Mouse (Mus musculus) liver, embryonic 11.5 days (tissue): Measurements from ENCODE around the gene Nphs1. TPM values are rescaled to one million over a fixed set of nuclear protein-coding genes. Genes with fewer than 3 reads are reported as not detected.

Source experiments
- ATAC-seq: fragments of 200-750 bp; cut with Nextera tagmentation; replicated peaks from 2 replicates; pipeline ENCODE4 v1.8.0; 2017; ENCODE audit warnings: moderate number of reproducible peaks, mild to moderate bottlenecking, moderate TSS enrichment, moderate library complexity; ENCODE audit not compliant: low FRiP score
- DNase-seq: peaks from one replicate; pipeline ENCODE4 v3.0.0-alpha.2; 2017; ENCODE audit warnings: low spot score
- H3K27ac ChIP-seq: fragments of 300-500 bp; sonication (generic); 2 replicates; pipeline ENCODE4 v1.5.1; 2014; ENCODE audit warnings: mild to moderate bottlenecking, low read depth, low read length, control low read depth
- H3K27me3 ChIP-seq: fragments of 300-500 bp; sonication (generic); replicated peaks from 2 replicates; pipeline ENCODE4 v1.6.1; 2014; ENCODE audit warnings: low read length, mixed read lengths; ENCODE audit not compliant: control insufficient read depth, insufficient read depth
- H3K36me3 ChIP-seq: fragments of 300-500 bp; sonication (generic); 2 replicates; pipeline ENCODE4 v1.6.1; 2014; ENCODE audit warnings: mild to moderate bottlenecking, low read length, moderate library complexity, mixed read lengths; ENCODE audit not compliant: control insufficient read depth, insufficient read depth
- H3K4me1 ChIP-seq: fragments of 300-500 bp; sonication (generic); replicated peaks from 2 replicates; pipeline ENCODE4 v1.6.1; 2014; ENCODE audit warnings: low read length, mixed read lengths; ENCODE audit not compliant: control insufficient read depth, insufficient read depth
- H3K4me2 ChIP-seq: fragments of 300-500 bp; sonication (generic); 2 replicates; pipeline ENCODE4 v1.6.1; 2014; ENCODE audit warnings: mild to moderate bottlenecking, control low read depth, moderate library complexity
- H3K4me3 ChIP-seq: fragments of 300-500 bp; sonication (generic); 2 replicates; pipeline ENCODE4 v1.5.1; 2014; ENCODE audit warnings: low read depth, low read length, control low read depth
- H3K9ac ChIP-seq: fragments of 300-500 bp; sonication (generic); 2 replicates; pipeline ENCODE4 v1.6.1; 2014; ENCODE audit warnings: low read depth, low read length, control low read depth
- H3K9me3 ChIP-seq: fragments of 300-500 bp; sonication (generic); 2 replicates; pipeline ENCODE4 v1.6.1; 2016; ENCODE audit warnings: low read length, inconsistent platforms, mixed read lengths; ENCODE audit not compliant: control insufficient read depth
- whole genome bisulfite sequencing: fragments of 180-500 bp; shearing (Covaris S2); extraction: QIAGEN DNeasy Blood & Tissue Kit; methylation state at CpG from one replicate; pipeline ENCODE4 v1.1.7; 2014; 5-methylcytosine and 5-hydroxymethylcytosine counted together
- polyA plus RNA-seq: library from polyadenylated mRNA; unstranded; fragments of >200 nt; fragmentation: Nextera tagmentation; extraction: Ambion mirVana; gene quantifications from 2 replicates; pipeline ENCODE4 v1.2.1, GENCODE M21; 2014

The Nphs1 gene
- polyA plus RNA-seq, 1 experiment from 2014 or later, result 0.27 TPM

GRCm38 (mm10) chr7:30434238-30434637 is 23.9 kb upstream of the Nphs1 start:
- Histone ChIP-seq H3K9ac (no peak overlapping the region), H3K27me3 (peaks cover 10% of the 10 kb centered on the region), H3K36me3 (no peaks in the 10 kb centered on the region), H3K9me3 (no peaks in the 10 kb centered on the region), H3K4me3 (no peak overlapping the region), H3K27ac (no peak overlapping the region), H3K4me2 (no peak overlapping the region), H3K4me1 (no peaks in the 10 kb centered on the region)
- DNase-seq (no peak), ATAC-seq (no peak)
- 2% methylated on average over 10 of the region's 10 CpGs for WGBS

- ATAC-seq, result no peak
- H3K9me3 ChIP-seq, result no peaks in the 10 kb centered on the region
- peaks cover 10% of the 10 kb centered on the region for H3K27me3 ChIP-seq
- no peaks in the 10 kb centered on the region for H3K36me3 ChIP-seq
- no peak overlapping the region for H3K9ac ChIP-seq
- H3K27ac ChIP-seq, result no peak overlapping the region
- DNase-seq, result no peak
- H3K4me1 ChIP-seq, result no peaks in the 10 kb centered on the region
- no peak overlapping the region for H3K4me3 ChIP-seq
- 56% methylated on average over 10 of the region's 10 CpGs for WGBS
- no peak overlapping the region for H3K4me2 ChIP-seq
These were observed 23.4 kb upstream of the Nphs1 start for GRCm38 (mm10) chr7:30434701-30435100.

- Histone ChIP-seq H3K4me3 (no peak overlapping the region), H3K9me3 (no peaks in the 10 kb centered on the region), H3K27ac (no peak overlapping the region), H3K4me1 (no peaks in the 10 kb centered on the region), H3K36me3 (no peaks in the 10 kb centered on the region), H3K4me2 (no peak overlapping the region), H3K9ac (no peak overlapping the region), H3K27me3 (peaks cover 13% of the 10 kb centered on the region)
- no peak for ATAC-seq
- WGBS, result 33% methylated on average over 9 of the region's 9 CpGs
- DNase-seq, result no peak
These were observed 23.0 kb upstream of the Nphs1 start for GRCm38 (mm10) chr7:30435156-30435555.

GRCm38 (mm10) chr7:30436879-30437278 is 21.2 kb upstream of the Nphs1 start:
- peaks cover 16% of the 10 kb centered on the region for H3K27me3 ChIP-seq
- no peak overlapping the region for H3K4me2 ChIP-seq
- no peaks in the 10 kb centered on the region for H3K36me3 ChIP-seq
- WGBS, result 19% methylated on average over 10 of the region's 10 CpGs
- no peaks in the 10 kb centered on the region for H3K4me1 ChIP-seq
- DNase-seq (no peak), ATAC-seq (no peak)
- no peak overlapping the region for H3K9ac ChIP-seq
- H3K9me3 ChIP-seq, result no peaks in the 10 kb centered on the region
- no peak overlapping the region for H3K4me3 ChIP-seq
- no peak overlapping the region for H3K27ac ChIP-seq

GRCm38 (mm10) chr7:30439734-30440133 is 18.4 kb upstream of the Nphs1 start:
- 70% methylated on average over 13 of the region's 13 CpGs for WGBS
- Histone ChIP-seq H3K36me3 (no peaks in the 10 kb centered on the region), H3K4me3 (no peak overlapping the region), H3K9ac (no peak overlapping the region), H3K9me3 (no peaks in the 10 kb centered on the region), H3K27ac (no peak overlapping the region), H3K4me2 (no peak overlapping the region), H3K27me3 (peaks cover 30% of the 10 kb centered on the region), H3K4me1 (peaks cover 6% of the 10 kb centered on the region)
- ATAC-seq (no peak), DNase-seq (no peak)

GRCm38 (mm10) chr7:30440697-30441096 is 17.4 kb upstream of the Nphs1 start:
- ATAC-seq (no peak), DNase-seq (no peak)
- H3K9ac ChIP-seq, result no peak overlapping the region
- no peak overlapping the region for H3K27ac ChIP-seq
- no peaks in the 10 kb centered on the region for H3K36me3 ChIP-seq
- H3K4me1 ChIP-seq, result peaks cover 10% of the 10 kb centered on the region
- H3K4me3 ChIP-seq, result no peak overlapping the region
- H3K4me2 ChIP-seq, result no peak overlapping the region
- 23% methylated on average over 4 of the region's 5 CpGs for WGBS
- H3K27me3 ChIP-seq, result peaks cover 37% of the 10 kb centered on the region
- H3K9me3 ChIP-seq, result no peaks in the 10 kb centered on the region

- peaks cover 42% of the 10 kb centered on the region for H3K27me3 ChIP-seq
- ATAC-seq, result no peak
- H3K4me3 ChIP-seq, result no peak overlapping the region
These were observed 14.4 kb upstream of the Nphs1 start for GRCm38 (mm10) chr7:30443696-30444095.

GRCm38 (mm10) chr7:30444154-30444970 is 13.8 kb upstream of the Nphs1 start:
- DNase-seq, result no peak
- WGBS, result 2% methylated on average over 38 of the region's 38 CpGs
- ATAC-seq, result 0 out of 2 replicates have a peak, but pooled peaks have one; percentile 26
- Histone ChIP-seq H3K4me1 (peaks cover 10% of the 10 kb centered on the region), H3K36me3 (no peaks in the 10 kb centered on the region), H3K27ac (no peak overlapping the region), H3K4me3 (peak overlapping the region; percentile 65), H3K27me3 (peaks cover 42% of the 10 kb centered on the region), H3K9ac (peak overlapping the region; percentile 53; the same call in 1 of the 2 replicates), H3K9me3 (no peaks in the 10 kb centered on the region), H3K4me2 (peak overlapping the region; percentile 87)

More at GRCm38 (mm10) chr7:30443696-30444095, 14.4 kb upstream of the Nphs1 start:
- peak overlapping the region; percentile 87 for H3K4me2 ChIP-seq
- 21% methylated on average over 9 of the region's 9 CpGs for WGBS
- no peak for DNase-seq
- no peak overlapping the region for H3K27ac ChIP-seq
- H3K9me3 ChIP-seq, result no peaks in the 10 kb centered on the region
- H3K9ac ChIP-seq, result no peak overlapping the region
- H3K36me3 ChIP-seq, result no peaks in the 10 kb centered on the region
- peaks cover 10% of the 10 kb centered on the region for H3K4me1 ChIP-seq
